ENCODE assay signal across 12 mouse cellular contexts in genomic region chr13:53202439-53202830, GRCm38 (mm10).
DNase-seq lines count a peak whose midpoint lies in the region; ATAC-seq and TF ChIP-seq lines count a peak whose summit lies in the region.
"Had no signal": no experiment of that assay in that cellular context is flagged by ENCODE, and none has a peak within 500 bp of the region (broad histone marks: within the 10 kb centered on the region; RNA-seq: fewer than 3 reads in every experiment).

No protein-coding gene starts in this region.

- no peaks in the 10 kb centered on the region for H3K9me3 ChIP-seq in embryonic facial prominence, embryonic 11.5 days (replicated peaks; ENCODE audit: control insufficient read depth, low read length)
- H3K9me3 ChIP-seq in limb, embryonic 13.5 days = no peaks in the 10 kb centered on the region

- no peak overlapping the region; the same call in 1 of the 2 replicates for H3K4me2 ChIP-seq in embryonic facial prominence, embryonic 11.5 days (ENCODE audit: low read depth, low read length)
- H3K4me2 ChIP-seq in limb, embryonic 13.5 days (replicated peaks) = peak overlapping the region; percentile 47

- DNase-seq in frontal cortex, adult 2 months (ENCODE audit: extremely low spot score in 1 of 2, low spot score in 1 of 2) = peak; percentile 21 to 47
- no peak for DNase-seq in frontal cortex, postnatal 25 days (ENCODE audit: low spot score in 2 of 2)
- no peak for DNase-seq in layer of hippocampus, adult 2 months (ENCODE audit: low spot score in 2 of 2)
- no peak for DNase-seq in layer of hippocampus, postnatal 10 days (ENCODE audit: low spot score in 2 of 2)
- DNase-seq in embryonic facial prominence, embryonic 11.5 days (ENCODE audit: low spot score) = no peak
- DNase-seq in cerebellum, adult 8-10 months = no peak
- DNase-seq in thymus, postnatal 25 days = no peak
- DNase-seq: adrenal gland, postnatal 25 days; B cell, adult 2 months; cerebellum, postnatal 25 days; left cerebral cortex, postnatal 4 days had no signal

- H3K9ac ChIP-seq in embryonic facial prominence, embryonic 11.5 days (replicated peaks; ENCODE audit: low read length) = no peak overlapping the region; the same call in 1 of the 2 replicates
- H3K9ac ChIP-seq in limb, embryonic 13.5 days = no peak overlapping the region

- no peak overlapping the region for H3K4me3 ChIP-seq in layer of hippocampus, adult 2 months
- H3K4me3 ChIP-seq in embryonic facial prominence, embryonic 11.5 days (ENCODE audit: low read depth, low read length) = no peak overlapping the region
- H3K4me3 ChIP-seq in limb, embryonic 13.5 days = no peak overlapping the region

- no peaks in the 10 kb centered on the region for H3K27me3 ChIP-seq in embryonic facial prominence, embryonic 11.5 days (ENCODE audit: control insufficient read depth, insufficient read depth, low read length)
- H3K27me3 ChIP-seq in limb, embryonic 13.5 days = no peaks in the 10 kb centered on the region

- ATAC-seq in embryonic facial prominence, embryonic 11.5 days (replicated peaks; ENCODE audit: insufficient number of reproducible peaks, low FRiP score, low TSS enrichment, low read depth) = no peak
- ATAC-seq in limb, embryonic 13.5 days (ENCODE audit: low FRiP score, low read depth) = no peak

- no peak for TF ChIP-seq CTCF in layer of hippocampus, adult 2 months (conservative IDR thresholded peaks at IDR 0.05)

- H3K27ac ChIP-seq in layer of hippocampus, adult 2 months = peak overlapping the region; percentile 28; the same call in 1 of the 2 replicates
- H3K27ac ChIP-seq in embryonic facial prominence, embryonic 11.5 days (replicated peaks; ENCODE audit: low read depth, low read length) = peak overlapping the region; percentile 69
- peak overlapping the region; percentile 94 for H3K27ac ChIP-seq in limb, embryonic 13.5 days

- 55% methylated on average over 5 of the region's 5 CpGs for WGBS in embryonic facial prominence, embryonic 11.5 days
- WGBS in limb, embryonic 13.5 days = 31% methylated on average over 5 of the region's 5 CpGs

- no peaks in the 10 kb centered on the region for H3K36me3 ChIP-seq in embryonic facial prominence, embryonic 11.5 days (replicated peaks; ENCODE audit: control insufficient read depth, insufficient read depth, low read depth, low read length)
- H3K36me3 ChIP-seq in limb, embryonic 13.5 days = no peaks in the 10 kb centered on the region

- peaks cover 16% of the 10 kb centered on the region for H3K4me1 ChIP-seq in embryonic facial prominence, embryonic 11.5 days (ENCODE audit: control insufficient read depth, insufficient read depth, low read length)
- peaks cover 96% of the 10 kb centered on the region for H3K4me1 ChIP-seq in limb, embryonic 13.5 days

Comparison
In these comparisons a context has a peak if more than half of its experiments do, and no peak if none do; other contexts are left out.
1. DNase-seq: peak in frontal cortex, adult 2 months (2 of 2); none in frontal cortex, postnatal 25 days (0 of 2), layer of hippocampus, adult 2 months (0 of 2), layer of hippocampus, postnatal 10 days (0 of 2), embryonic facial prominence, embryonic 11.5 days (single experiment), cerebellum, adult 8-10 months (single experiment) and thymus, postnatal 25 days (single experiment).
2. H3K27ac ChIP-seq: peak in every context shown above with its lines; median percentile 94 in limb, embryonic 13.5 days; 69 in embryonic facial prominence, embryonic 11.5 days; 28 in layer of hippocampus, adult 2 months.